Mouse (Mus musculus): Measurements from ENCODE around the gene Prdx6.

The Prdx6 gene

DNA sequence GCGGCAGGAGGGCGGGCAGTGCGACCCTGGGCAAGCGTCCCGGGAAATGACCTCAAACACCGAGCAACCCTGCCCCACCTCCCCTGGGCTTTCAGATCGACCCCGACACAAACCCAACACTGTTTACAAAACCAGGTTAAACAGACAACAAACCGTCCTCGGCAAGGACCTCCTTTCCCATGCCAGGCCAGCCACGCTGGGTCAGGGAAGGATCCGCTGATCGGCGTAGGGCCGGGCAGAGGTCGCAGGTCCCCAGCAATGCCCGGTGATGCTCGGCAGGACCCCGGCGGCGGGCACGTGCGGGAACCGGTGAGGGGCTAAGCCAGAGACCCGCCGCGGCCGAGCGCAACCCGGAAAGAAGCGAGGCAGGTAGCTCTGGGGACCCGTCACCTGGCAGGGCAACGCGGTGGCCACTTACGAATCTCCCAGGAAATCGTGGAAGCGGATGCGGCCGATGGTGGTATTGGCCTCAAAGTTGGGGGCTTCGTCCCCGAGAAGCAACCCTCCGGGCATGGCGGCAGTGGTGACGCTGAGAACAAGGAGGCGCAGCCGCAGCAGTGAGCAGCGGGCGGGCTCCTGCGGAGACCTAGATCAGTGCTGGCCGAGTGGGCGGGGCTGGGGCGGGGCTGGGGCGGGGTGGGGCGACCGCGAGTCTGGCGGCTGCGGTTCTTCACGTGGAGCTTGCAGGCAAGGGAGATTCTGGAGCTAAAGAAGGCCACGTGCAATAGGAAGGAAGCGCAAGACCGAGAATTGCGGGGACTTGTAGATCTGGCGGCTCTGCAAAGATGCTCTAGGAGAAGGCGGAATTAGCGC, at the start of gene Prdx6:
TSS of gene Prdx6 (minus strand) at position 616 of the 813 bp plus-strand sequence.
- CTCF ChIA-PET, result interaction anchor here (0.7 kb wide), 1 partner anchor 922 kb away, joined by 3 read pairs; no protein-coding TSS in a partner anchor

DNA sequence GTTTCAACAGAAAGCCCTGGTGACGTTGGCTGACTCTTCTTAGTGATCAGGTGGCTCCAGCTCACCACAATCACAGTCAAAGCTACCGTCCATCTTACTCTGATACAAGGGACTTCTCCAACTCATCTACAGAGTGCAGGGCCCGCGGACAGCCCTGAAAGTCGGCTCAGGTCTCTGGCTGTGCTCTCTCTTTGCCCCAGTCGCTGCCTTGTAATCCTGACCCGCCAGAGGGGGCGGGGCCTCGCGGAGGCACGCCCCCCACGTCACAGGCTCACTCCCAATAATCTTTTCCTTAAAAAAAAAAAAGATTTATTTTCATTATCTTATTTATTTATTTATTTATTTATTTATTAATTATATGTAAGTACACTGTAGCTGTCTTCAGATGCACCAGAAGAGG, 37.2 kb upstream of the Prdx6 start:
- CTCF ChIA-PET, result interaction anchor here (1.2 kb wide), 1 partner anchor 73 kb away, joined by 3 read pairs; no protein-coding TSS in a partner anchor

DNA sequence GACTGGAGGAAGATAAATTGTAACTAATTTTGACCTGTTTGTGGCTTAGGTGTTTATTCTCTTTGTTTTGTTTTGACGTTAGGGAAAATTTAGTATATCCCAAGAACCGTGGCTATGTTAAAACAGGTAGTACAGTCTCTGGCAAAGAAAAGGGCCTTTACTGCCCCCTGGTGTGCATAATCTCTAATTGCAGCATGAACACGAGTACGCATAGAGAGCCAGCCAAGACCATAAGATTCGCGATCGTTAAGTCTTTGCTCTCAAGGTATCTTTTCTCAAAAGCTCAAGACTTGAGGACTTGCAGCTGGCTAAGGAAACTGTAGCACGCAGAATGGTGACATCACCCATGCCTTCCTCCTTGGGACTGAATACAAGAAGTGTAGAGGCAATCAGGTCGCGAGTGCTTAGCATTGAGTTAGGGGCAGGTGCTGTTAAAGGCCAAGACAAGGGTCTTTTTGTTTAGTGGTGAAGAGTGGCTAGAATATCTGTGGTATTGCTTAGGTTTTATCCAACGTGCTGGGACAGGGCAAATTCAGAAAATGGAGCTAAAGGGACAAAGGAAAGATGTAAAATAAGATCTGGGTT, 35.8 kb upstream of the Prdx6 start:
- CTCF ChIA-PET, result interaction anchor here (1.2 kb wide), 1 partner anchor 72 kb away, joined by 3 read pairs; no protein-coding TSS in a partner anchor

DNA sequence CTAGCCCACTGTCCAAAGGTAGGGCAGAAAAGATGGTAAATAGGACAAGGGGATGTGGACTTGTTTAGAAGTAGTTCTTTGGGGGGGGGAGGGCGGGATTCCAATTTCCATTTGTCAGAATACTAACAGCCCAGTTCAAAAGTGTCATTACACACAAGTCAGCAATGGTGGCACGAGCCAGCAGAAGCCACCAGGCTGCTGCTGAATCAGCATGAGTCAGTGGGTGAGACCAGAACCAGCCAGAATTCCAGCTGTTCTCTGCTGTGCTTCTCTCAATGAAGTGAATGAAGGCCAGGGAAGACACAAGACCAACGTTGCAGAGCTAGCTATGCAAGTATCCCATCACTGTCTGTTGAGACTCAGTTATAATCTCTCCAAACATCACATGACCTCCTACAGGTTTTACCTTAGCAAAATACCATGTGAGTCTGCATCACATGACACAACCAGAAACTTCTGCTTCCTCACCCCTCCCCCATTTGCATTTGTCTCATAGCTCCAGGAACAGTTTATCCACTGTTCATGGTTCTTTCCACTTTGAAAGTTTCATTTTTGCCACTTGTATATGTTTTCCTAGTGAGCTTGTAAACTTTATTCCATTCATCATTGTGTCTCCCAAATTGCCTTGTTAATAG, 30.2 kb upstream of the Prdx6 start:
- CTCF ChIA-PET, result no interaction called here

DNA sequence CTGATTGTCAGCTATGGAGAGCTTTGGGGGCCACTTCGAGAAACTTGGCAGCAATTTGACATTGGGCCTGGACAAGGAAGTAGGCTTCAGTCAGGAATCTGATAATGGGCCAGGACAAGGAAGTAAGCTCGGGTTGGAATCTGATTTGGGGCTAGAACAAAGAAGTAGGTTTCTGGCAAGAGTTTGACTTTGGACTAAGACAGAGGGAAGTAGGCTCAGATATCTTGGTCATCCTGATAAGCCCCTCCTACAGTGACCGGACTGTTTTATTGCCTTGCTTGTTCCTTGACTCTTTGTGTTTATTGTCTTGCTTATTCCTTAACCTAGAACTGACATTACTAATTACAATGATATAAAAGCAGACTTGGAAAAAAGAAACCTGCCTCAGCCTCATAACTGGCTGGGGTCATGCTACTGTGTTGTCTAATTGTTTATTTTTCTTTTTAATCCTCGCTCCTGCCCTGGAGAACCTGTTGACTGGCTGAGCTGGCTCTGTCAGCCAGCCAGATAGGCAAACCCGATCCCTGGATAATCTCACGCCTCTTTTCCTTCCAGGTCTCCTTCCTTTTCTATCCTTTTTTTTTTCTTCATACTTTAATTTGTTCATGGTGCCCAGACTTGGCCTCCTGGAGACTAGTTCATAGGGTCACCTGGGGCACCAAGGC, 28.4 kb upstream of the Prdx6 start:
- CTCF ChIA-PET, result no interaction called here

DNA sequence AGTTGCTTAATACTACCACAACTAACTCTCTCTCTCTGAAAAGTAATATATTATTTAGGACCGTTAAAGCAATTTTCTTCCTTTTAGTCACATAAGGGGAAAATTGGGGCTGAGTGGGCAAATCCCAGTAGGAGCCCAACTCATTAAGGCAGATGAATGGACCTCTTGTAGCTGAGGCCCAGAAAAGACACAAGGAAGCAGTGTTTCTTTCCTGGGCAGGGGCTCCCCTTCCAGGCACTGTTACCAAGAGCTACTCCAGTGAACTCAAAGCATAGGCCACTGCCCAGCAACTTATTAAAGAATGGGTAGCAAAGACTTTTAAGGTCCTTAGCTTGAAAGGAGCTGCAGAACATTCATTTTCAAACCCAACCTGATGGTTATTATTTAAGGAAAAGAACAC, 22.5 kb upstream of the Prdx6 start:
- CTCF ChIA-PET, result no interaction called here

DNA sequence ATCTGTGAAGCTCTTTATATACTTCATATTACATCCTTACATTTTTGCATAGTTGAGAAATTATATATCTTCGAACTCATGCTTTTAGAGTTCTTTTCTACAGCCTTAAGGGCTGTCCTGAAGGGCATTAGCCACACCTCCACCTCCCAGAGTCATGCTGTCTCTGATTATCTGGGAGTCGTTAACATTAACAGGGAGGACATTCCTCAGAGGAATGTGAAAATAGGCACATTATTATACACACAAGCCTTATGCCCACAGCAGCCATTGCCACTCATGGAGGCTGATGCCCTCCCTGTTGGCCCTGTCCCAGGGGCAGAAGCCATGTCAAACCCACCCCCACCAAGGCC, 20.4 kb upstream of the Prdx6 start:
- CTCF ChIA-PET, result no interaction called here

DNA sequence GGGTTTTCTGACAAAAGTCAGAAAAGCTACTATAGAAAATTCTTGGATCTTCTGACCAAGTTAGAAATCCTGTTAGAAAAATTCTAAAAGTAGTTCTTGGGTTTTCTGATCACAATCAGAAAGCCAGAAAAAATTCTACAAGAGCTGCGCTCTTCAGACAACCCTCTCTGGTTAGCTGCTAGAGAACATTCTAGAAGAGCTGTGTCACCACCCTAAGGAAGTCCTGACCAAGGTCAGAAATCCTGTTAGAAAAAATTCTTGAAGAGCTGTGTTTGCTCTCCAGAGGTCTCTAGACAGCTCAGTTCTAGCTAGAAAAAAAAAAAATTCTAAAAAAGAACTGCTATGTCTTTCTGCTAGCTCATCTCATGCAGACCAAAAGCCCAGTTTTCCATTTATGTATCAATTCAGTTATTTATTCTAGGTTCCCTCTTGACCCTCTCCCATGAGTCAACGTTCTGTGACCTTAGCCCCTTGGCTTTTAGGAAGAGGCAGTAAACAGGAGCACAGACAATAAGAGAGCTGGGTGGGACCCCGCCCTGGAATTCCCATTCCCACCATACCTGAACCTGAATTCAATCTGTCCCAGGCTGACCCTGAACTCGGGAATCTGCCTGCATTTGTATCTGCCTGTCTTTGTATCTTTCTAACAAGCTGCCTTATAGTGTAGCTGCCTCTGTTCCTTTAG, 19.9 kb upstream of the Prdx6 start:
- CTCF ChIA-PET, result no interaction called here

DNA sequence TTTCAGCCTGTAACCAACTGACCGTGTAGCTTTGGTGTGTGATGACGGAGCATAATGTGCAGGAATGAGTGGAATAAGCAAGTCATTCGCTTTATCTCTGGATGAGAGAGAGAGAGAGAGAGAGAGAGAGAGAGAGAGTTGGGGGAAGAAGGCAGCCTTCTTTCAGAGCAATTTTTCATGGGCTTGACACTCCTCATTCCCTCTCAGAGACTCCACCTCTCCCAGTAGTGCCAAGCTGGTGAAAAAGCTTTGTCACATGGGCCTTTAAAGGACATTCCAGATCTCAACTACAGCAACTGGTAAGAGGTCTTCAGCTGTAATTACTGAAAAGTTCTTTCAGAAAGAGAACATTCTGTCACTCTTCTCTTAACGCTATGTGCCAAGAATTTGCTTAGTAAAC, 18.3 kb upstream of the Prdx6 start:
- CTCF ChIA-PET, result no interaction called here

DNA sequence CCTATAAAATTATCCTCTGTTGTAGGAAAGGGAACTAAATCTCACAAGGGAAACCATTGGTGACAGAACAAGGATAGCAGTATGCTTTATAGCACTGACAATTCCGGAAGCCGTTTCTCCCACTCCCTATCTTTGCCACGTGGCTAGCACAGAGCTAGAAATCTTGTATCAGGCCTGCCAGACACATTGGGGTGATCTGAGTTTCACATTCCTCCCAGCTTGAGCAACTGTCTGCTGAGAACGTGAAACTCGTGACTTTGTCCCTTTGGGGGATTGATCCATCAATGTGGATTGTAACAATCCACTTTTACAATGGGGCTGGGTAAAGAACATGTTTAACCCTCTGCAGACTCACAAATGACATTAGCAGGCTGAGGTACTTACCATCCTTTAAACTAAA, 17.9 kb upstream of the Prdx6 start:
- CTCF ChIA-PET, result no interaction called here

DNA sequence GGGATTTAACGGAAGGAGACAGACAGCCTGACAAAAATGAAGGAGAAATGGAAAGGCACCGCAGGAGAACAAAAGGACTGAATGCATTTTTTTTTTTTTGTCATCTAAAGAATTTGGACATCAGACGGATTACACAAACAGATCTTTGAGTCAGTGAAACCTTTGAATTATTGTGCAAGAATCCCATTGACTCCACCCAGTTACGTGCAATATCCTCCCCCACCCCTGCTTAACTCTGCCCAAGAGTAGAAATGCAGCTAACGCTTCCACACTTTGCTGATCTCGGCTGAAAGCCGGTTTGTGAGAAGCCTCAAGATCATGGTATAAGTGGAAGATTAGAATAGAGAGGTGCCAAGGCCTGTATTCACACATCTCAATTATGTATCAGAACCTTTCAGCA, 17.1 kb upstream of the Prdx6 start:
- CTCF ChIA-PET, result no interaction called here

DNA sequence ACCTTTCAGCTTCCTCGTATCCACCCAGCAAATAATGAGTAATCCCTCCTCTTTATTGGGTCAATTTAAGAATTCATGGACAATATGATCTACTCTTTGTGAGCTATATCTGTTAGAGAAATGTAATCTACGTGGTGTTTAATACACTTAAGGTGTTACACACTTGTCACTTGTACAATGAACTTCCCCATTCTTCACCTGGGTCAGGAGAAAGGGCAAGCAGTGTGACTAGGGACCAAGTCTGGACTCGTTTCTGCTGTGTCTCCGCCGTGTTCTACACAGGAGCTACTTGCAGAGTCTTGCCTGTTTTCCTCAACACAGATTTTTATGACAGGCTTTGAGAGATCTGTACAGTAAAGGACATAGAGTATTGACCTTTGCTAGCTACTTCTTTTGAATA, 13.9 kb upstream of the Prdx6 start:
- CTCF ChIA-PET, result no interaction called here

DNA sequence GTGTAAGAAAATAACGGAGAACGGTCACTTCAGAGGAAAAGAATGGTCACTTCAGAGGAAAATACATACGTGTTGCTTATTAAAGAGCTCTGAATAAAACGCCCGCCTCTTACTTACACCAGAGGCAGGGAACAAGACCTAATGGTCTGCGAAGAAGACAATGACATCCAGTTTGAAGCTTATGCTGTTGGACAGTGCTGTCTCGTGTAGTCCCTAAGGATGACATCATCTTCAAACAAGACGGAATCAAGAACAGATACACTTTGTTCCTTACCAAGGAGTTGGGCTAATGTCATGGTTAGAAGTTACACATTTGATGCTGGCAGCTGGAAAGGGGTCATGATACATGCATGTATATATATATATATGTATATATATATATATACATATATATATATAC, 12.6 kb upstream of the Prdx6 start:
- CTCF ChIA-PET, result interaction anchor here (0.6 kb wide), 1 partner anchor 24 kb away, joined by 6 read pairs; no protein-coding TSS in a partner anchor

DNA sequence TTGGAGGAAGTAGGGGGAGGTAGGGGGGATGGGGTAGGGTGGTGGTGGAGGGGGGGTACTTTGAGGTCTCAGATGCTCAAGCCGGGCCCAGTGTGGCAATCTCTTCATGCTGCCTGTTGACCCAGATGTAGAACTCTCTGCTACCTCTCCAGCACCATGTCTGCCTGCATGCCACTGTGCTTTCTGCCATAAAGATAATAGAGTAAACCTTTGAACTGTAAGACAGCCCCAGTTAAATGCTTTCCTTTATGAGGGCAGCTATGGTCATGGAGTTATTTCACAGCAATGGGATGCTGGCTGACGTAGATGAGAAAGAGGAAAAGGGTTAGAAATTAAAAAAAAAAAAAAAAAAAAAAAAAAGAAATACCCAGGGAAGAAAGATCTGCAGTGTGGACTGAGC, 11.5 kb upstream of the Prdx6 start:
- CTCF ChIA-PET, result no interaction called here

DNA sequence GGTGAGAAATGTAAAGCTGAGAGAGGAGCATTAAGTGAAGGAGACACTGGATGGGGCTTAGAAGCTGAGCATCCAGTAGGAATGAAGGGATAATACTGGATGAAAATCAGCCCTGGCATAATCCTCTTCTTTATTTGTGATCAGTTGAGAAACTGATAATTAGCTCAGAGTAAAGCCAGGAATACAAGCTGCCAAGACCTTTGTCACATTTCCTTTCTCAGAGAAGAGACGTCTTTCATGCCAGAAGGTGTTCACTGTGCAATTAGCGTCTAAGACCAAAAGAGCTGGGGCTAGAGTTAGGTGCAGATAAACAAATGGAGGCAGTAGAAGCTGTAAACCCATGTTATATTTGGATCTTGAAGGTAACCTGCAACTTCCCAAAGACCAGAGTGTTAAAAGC, 9.7 kb upstream of the Prdx6 start:
- CTCF ChIA-PET, result no interaction called here

DNA sequence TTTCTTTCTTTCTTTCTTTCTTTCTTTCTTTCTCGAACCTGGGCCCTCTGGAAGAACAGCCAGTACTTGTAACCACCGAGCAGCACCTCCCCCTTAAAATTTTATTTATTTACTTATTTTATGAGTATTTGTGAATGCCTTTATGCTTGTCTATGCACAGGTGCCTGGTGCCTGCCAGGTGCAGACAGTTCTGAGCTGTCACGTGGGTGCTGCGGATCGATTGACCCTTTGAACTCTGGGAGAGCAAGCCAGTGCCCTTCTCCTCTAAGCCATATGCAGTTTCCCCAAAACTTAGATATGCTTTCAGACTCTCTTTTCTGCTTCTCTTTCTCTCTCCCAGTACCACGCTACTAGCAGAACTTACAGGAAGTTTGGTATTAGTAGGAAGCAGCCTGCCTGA, 8.1 kb upstream of the Prdx6 start:
- CTCF ChIA-PET, result no interaction called here

DNA sequence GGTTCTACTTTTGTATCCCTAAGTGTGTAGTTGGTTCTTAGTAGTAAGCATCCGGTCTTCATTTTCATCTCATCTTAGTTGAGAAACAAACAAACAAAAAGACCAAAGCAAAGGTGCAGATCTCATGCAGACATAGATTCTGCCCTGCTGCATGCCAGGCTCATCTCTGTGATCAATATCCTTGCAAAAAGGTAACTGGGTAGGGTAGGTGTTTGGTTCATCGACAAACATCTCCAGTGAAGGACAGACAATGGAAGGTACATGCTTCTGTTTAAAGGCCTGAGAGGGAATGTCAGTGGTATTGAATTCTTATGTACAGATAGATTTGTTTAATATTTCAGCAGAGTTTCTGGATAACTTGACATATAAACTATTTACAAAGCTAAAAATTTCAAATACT, 7.3 kb upstream of the Prdx6 start:
- CTCF ChIA-PET, result interaction anchor here (0.7 kb wide), 1 partner anchor 17 kb away, joined by 4 read pairs; no protein-coding TSS in a partner anchor

DNA sequence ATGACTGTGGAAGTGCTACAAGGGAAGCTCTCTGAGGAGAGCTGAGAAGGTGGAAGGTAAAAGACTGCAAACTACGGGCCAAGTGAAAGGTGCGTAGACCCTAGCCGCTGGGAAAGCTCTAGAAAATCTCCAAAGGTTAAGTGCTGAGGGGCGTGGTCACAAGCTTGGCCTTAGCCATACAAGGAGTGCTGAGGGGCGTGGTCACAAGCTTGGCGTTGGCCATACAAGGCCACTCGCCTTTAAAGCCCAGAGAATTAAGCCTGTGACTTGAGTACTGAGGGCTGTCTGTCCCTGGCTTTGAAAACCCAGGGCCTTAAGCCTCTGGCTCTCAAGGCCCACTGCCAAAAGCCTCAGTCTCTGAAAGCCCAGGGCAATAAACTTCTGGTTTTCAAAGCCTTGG, 5.9 kb upstream of the Prdx6 start:
- CTCF ChIA-PET, result no interaction called here

DNA sequence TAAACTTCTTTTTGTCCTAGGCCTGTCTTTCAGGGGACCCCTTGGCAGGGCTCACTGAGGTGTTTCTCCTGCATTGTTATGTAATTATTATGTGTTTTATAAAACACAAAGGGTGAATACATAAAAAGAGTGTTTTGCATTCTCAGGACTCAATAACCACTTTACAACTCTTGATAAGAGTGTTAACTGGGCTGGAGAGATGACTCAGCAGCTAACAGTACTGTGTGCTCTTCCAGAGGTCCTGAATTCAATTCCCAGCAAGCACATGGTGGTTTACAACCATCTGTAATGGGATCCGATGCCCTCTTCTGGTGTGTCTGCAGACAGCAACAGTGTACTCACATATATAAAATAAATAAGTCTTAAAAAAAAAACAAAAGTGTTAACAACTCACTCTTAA, 3.3 kb upstream of the Prdx6 start:
- CTCF ChIA-PET, result no interaction called here

DNA sequence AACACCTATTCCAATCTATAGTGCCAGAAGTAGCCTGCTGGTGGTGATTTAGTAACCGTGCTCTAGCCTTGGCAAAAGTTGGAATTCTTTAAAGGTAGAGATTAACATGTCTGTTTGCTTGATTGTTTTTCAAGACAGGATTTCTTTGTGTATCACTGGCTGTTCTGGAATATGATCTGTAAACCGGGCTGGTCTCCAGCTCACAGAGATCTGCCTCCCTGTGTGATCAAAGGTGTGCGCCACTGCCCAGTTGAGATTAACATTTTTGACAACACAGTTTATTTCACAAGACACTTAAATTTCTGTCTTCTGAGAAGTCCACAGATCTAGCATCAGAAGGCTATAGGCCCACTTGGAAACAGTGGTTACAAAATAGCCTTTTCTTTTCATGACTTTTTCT, 1.9 kb upstream of the Prdx6 start:
- CTCF ChIA-PET, result no interaction called here

DNA sequence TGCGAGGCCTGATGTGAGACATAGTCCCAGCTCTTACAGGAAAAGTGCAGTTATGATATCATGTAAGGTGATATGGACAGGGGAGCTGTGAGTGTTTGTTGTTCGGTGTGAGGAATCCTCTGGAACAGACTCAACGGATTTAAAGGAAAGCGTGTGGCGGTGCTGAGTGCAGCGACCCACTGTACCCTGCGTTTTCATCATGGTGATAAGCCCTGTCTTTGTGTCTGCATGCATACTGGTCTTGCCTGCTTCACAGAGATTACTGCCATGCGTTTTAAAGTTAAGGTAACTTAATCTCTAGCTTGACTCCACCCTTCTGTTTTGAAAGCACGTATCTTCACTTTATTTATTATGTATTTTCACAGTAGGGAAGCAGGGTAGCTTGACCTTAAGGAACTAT, 1.3 kb upstream of the Prdx6 start:
- CTCF ChIA-PET, result no interaction called here
